Mouse (Mus musculus): Measurements from ENCODE around the gene B3gnt2.

The B3gnt2 gene

DNA sequence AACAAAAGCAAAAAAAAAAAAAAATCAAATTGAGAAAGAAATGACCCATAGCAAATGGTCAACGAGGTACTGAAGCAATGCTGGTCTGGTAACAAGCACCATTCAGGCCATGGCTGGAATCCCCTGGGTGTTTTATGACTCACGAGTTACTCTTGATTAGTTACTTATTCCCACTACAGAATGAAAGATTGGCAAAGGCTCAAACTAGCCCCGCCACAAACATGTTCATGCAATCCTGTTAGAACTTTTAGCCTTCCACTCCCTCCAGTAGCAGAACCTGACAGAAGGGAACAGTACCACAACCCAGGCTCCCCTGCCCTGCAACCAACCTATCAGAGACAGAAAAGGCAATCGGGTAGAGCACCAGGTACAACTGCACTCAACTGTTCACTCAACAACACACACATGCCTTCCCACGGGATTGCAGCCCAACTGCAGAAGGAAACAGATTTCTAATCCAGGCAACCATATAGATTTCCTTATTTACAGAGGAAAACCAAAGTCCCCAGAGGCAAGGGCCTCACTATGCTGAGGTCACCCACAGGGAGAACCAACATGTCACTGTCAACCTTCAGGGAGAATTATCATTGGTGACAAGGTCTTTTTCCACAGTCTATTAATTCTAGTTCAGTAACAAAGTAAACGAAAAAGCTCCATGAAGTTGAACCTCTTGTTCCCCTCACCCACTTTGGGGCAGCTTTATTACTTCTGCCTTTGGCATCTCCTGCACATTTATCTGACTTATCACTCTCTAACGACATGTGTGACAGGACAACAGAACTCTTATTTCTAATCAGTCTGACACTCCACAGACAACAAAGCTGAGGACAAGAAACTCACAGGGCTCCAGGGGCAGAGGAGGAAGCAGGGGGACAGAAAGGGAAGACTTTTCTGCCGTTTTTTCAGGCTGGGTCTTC is 12.8 kb downstream of the B3gnt2 start:
- in situ Hi-C loops (cut with MboI, MseI), result no loop called here

DNA sequence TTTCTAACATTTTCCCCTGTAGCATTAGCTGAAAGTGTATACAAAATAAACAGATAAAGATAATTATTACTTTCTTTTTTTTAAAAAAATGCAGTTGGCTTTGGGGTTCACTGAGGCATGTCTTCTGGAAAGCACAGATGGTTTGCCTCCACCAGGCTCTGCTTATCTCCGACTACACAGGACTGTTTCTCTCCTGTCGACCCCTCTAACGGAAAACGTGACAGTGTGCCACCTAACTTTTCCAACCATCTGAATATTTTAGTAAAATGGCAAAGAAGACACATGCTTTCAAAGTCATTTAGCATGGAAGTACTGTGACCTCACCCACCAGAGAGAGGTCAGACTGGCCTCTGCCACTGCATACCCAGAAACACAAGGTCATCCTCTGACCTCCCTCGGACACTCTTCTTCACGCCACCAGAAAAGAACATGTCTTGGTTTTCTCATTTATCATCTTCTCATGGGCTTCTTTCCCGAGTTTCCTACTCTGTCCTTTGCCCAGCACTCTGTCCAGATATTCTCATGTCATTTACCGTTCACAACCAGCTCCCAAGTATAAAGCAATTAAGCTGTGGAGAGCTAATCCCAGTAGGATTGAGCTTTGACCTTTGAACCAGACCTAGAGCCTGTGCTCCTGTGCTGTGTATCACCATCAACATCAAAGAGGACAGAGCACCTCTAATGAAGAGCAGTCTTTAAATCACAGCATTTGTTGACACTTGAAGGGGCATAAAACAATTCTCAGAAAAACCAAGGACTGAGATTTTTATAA is 13.6 kb downstream of the B3gnt2 start:
- in situ Hi-C loops (cut with MboI, MseI), result no loop called here

DNA sequence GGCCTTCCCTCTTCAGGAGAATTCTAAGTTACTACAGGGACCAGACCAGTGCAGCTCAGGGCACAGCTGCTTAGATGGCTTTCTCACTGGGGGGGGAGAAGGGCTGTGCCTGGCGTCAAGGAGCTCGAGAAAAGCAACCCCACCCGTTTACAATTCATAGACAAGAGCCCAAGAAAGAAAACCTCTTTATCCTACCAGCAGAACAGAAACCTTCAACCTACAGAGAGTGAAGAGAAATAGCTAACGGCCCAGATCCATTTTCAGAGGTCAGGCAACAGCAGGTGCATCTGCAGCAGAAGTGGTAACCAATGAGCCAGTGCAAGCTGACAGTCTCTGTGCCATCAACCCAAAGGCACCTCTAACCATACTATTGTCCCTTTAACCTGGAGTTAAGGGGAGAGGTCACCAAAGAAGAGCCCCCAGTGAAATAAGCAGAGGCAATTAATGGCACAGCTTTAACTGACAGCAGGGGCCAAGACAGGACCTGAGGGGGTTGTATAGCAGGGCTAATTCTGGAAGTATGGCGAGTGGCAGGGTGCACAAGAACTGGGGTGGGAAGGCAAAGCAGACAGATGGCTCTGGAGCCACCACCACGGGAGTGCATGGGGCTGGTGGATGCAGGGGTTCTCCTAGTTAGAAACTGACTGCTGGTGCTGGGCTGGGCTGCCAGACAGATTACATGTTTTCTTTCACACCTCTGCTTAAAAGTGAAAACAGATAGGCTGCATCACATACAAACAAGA is 14.5 kb downstream of the B3gnt2 start:
- in situ Hi-C loops (cut with MboI, MseI), result no loop called here

DNA sequence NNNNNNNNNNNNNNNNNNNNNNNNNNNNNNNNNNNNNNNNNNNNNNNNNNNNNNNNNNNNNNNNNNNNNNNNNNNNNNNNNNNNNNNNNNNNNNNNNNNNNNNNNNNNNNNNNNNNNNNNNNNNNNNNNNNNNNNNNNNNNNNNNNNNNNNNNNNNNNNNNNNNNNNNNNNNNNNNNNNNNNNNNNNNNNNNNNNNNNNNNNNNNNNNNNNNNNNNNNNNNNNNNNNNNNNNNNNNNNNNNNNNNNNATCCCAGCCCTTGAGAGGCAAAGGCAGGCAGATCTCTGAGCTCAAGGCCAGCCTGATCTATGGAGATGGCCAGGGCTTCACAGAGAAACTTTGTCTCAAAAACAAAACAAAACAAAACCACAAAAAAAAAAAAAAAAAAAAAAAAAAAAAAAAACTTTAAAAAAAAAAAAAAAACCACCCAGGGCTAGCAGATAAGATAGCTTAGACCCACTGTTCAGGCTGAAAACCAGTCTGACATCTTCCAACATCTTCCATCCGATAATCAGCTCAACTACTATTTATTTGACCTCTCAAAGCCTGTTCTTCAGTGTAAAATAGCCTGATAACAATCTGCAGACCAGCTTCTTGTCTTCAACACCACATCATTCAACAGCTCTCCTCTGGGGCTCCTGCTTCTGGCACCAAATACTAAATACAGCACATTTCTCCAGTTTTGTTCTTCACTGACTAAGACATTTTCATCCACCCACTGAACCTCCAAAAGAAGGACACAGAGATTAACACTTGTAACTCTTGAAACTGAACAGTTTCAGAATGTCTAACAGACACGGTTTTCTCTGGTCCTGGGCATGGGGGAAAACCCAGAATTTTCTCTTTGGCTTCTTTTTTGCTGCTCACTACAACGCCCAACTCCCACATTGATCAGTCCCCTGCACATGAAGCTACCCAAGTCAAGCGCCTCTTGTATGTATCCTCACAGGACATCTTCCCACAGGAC is 15.7 kb downstream of the B3gnt2 start:
- in situ Hi-C loops (cut with MboI, MseI), result no loop called here

DNA sequence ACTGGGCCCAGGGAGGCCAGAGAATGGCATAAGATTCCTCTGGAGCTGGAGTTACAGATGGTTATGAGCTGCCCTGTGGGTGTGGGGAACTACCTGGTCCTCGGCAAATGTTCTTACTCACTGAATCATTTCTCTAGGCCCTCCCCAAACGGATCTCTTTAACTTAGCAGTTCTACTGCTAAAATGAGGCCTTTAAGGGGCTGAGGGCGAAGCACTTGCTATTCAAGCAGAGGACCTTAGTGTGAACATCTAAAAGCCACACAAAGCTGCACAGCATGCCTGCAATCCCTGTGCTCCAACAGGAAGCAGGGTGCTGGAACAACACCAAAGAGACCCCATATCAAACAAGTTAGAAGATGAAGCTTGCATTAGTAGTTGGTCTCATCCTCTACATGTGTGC is 21.3 kb downstream of the B3gnt2 start:
- in situ Hi-C loops (cut with MboI, MseI), result no loop called here

DNA sequence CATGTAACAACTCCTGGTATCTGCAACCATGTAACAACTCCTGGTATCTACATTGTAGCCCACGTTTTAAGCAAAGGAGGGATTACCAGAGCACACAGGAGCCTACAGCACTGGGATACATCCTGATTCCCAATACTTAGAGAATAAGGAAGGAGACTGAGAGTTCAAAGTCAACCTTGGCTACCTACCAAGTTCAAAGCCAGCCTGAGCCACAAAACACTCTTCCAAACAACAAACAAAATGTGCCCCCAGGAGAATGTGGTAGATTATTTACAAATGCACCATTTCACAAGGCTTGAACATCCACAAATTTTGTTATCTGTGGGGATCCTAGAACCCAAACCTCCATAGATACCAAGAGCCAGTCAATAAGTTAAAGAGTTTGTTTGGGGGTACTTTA is 22.4 kb downstream of the B3gnt2 start:
- in situ Hi-C loops (cut with MboI, MseI), result no loop called here

DNA sequence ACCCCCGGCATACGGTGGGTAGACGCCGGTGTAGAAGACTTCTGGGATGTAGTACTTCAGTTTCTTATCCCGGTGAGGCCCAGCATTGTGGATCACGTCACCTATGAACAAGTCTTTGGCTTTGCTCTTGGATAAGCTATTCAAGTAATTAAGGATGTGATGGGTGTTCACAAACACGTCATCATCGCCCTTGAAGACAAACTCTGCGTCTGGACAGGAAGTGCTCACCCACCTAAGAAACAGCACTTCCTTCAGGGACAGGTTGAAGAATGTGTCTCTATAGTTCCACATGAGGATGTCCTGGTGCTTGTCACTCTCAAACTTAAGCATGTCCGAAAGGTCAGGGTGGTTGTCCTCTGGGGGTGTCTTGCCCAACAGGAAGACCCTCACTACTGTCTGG is 24.5 kb downstream of the B3gnt2 start:
- in situ Hi-C loops (cut with MboI, MseI), result no loop called here

DNA sequence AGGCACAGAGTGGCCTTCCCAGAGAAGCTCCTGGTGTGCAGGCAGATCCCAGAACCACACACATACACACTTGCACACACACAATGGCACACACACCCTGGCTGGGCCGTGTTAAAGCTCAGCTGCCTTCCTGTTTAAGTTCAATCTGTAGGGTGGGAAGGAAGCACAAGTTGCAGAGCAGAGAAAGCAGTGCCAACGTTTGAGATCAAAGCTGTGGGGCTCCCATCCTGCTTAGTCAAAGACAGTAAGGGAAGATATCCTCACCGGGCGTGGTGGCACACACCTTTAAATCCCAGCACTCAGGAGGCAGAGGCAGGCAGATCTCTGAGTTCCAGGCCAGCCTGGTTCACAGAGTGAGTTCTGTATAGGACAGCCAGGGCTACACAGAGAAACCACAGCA is 28.2 kb downstream of the B3gnt2 start:
- in situ Hi-C loops (cut with MboI, MseI), result no loop called here

DNA sequence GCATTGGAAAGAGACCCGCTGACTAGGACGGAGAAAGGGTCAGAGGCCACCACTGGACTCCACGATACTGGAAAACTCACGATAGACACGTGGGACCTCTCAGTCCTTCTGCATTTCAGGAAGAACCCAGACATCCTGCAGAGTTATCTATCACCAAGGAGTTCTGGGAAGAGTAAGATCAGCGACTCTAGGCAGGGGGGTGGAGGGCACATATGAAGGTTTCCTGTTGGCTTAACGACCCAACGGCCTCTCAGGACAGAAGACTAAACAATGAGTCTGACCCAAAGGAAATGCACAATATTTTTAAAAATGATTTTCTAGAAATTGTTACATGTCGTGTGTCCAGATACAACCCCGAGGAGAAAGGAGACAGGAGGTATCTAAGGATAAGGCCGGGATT is 28.8 kb downstream of the B3gnt2 start:
- in situ Hi-C loops (cut with MboI, MseI), result no loop called here

DNA sequence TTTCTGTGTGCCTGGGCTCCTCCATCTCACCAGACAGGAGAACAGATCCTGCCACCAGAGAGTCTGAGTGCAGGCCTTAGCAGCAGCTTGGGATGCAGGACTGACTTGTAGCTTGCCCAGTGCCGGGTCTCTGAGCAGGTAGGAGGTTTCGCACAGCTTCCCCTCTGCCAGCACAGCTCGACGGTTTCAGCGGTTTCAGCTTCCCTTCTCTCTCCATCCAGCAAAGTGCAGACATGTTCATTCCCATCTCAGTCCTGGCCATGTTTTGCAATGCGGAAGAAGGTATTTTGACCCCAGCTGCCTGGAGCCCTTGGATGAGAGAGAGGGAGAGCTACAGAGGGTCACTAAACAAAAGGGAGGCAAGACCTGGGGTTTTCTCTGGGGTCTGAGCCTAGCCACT is 30.1 kb downstream of the B3gnt2 start:
- in situ Hi-C loops (cut with MboI, MseI), result no loop called here

DNA sequence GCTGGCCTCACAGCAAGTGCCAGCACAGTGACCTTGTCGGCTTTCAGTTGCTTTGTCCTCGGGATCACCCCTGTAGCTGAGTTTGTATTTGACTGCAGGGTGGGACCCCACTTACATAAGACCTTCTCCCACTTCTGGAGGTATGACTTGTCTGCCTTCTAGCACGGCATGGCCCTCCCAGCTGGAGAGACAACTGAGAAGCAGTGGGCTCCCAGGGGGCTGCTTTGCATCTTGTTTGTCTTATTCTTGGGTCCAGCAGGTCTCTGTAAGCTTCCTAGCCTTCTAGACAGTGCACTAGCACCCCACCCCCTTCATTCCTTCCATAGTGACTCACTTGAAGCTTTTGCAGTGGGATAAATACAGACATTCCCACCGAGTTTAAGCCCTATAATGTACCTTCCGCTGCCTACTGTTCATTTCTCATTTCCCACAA is 30.6 kb downstream of the B3gnt2 start:
- in situ Hi-C loops (cut with MboI, MseI), result no loop called here

DNA sequence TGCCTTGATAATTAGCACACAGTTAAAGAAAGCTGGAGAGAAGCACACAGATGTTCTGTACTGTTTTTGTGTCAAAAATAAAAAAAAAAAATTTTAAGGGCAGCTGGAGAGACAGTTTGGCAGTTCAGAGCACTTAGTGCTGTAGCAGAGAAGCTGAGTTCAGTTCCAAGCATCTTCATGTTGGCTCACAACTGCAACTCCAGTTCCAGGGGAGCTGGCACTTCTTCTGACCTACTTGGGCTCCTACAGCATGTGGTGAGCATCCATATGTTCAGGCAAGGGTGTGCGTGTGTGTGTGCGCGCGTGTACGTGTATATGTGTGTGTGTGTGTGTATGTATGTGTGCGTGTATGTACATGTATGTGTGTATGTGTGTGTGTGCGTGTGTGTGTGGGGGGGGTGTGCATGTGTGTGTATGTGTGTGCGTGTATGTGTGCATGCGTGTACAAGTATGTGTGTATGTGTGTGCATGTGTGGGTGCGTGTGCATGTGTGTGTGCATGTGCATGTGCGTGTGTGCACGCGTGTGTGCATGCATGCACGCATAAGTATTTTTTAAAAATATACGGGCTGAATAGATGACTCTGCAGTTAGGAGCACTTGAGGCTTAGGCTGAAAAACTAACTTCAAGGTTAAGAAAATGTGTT is 31.7 kb downstream of the B3gnt2 start:
- in situ Hi-C loops (cut with MboI, MseI), result loop anchor here (10.0 kb wide), 1 partner anchor 194 kb away; no protein-coding TSS in a partner anchor

DNA sequence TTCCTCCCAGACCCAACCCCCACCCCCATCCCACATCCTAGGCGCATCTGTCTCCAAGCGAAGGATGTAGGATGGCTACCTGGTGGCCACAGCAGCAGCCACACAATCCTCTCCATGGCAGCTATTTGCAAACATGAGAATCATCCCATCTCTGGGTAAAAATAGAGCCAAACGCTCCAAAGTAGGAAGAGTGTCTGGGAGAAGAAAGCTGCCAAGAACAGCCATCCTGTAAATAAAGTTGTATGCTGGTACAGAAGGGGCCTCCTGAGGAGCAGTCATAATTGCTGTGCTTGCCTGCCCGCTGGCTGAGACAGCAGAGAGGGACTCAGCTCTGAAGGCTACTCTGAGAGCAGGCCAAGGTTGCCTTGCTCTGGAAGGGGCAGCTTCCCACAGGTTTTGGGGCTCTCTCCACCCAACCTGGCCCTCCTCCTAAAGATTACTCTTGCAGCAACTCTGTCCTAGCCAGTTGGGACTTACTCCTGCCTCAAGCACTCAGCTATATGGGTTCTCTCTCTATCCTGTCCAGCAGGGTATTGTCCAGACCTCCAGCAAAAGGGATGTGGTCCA is 33.2 kb downstream of the B3gnt2 start:
- in situ Hi-C loops (cut with MboI, MseI), result loop anchor here (10.0 kb wide), 1 partner anchor 193 kb away; no protein-coding TSS in a partner anchor

DNA sequence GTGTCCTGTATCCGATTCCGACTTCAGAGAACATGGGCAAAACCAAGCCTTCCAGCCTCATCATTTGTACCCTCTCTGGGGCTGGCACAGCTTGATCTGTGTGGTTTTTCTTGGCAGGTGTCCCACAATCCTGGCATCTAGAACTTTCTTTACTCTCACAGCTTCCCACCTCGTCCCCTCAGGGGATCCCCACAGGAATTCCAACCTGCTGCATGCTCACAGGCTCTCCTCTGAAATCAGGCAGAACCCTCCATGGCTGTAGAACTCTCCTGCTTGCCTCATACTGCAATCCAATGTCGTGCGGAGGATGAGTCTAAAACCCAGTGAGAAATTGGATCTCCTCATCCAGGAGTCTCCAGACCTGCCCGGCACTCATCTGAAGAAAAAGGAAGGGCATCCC is 34.1 kb downstream of the B3gnt2 start:
- in situ Hi-C loops (cut with MboI, MseI), result loop anchor here (10.0 kb wide), 1 partner anchor 192 kb away; no protein-coding TSS in a partner anchor

DNA sequence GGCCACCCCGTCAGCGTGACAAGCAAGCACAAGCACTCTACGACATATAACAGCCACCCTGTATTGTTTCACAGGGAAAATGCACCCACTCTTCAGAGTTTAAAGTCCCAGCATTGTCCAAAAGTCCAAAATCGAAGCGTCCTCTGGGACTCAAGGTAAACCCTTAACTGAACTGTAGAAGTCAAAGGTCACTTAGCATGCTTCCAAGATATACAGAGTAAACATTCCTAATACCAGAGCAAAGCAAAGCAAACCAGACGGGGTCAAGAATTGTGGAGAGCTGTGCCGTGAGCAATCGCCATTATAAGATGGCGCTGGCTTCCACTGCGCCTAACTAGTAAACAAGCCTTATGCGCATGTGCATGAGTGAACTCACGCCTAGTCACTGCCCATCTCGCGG is 34.7 kb downstream of the B3gnt2 start:
- in situ Hi-C loops (cut with MboI, MseI), result loop anchor here (10.0 kb wide), 1 partner anchor 191 kb away; no protein-coding TSS in a partner anchor

DNA sequence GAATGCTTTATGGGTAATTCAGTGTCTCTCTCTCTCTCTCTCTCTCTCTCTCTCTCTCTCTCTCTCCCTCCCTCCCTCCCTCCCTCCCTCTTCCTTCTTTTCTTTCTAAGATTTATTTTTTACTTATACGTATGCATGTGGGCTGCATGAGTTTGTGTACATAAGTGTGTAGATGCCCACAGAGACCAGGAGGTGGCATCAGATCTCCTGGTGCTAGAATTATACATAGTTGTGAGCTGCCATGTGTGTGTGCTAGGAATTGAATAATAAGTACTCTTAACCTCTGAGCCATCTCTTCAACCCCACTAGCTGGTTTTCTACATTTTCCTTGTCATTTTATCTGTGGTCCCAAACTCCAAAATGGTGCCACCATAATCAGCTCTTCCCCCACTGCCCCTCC is 35.2 kb downstream of the B3gnt2 start:
- in situ Hi-C loops (cut with MboI, MseI), result loop anchor here (10.0 kb wide), 1 partner anchor 191 kb away; no protein-coding TSS in a partner anchor

DNA sequence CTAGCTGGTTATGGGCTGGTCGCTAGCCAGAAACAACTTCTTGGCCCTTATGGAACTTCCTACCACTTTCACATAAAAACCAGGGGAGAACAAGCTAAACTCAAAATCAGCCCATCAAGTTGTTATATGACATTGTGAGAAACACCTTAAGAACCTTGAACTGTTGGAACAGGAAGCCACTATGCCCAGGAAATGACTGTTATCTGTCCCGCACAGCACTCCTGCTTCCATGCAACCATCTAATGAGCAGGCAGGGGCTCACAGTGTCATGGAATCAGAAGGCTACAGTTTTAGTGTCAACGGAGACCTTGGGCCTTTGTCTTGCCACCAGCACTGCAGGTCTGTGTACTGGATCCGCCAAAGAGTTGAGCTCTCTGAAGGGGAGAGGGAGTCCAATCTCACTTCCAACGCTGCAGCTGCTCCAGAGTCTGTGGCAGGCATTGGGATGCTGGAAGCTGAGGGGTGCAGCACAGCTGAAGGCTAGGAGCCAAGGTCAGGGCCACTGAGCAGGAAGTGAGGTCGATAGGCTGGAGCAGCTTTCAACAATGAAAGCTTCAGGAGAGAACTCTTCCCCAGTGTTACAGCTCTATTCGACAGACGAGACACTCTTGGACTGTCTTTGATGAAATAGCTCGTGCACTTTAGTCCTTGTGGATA is 36.6 kb downstream of the B3gnt2 start:
- in situ Hi-C loops (cut with MboI, MseI), result loop anchor here (10.0 kb wide), 1 partner anchor 189 kb away; no protein-coding TSS in a partner anchor

DNA sequence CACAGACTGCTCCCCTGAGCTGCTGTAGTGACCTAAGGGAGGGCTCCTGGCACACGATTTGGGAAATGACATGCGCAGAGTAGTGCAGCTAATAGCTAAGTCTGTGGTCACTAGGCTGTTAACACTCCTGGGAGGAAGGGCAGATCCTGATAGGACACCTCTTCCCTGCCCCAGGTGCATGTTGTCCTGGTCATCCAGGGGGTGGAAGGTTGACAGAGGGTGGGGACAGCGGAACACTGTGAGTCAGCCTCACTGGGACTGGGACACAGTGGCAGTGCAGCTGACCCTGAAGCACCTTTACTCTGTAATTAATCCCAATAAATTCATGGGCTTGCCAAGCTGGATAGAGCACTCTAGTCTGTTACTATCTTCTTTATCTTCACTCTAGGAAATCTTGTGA is 39.5 kb downstream of the B3gnt2 start:
- in situ Hi-C loops (cut with MboI, MseI), result loop anchor here (10.0 kb wide), 1 partner anchor 186 kb away; no protein-coding TSS in a partner anchor

DNA sequence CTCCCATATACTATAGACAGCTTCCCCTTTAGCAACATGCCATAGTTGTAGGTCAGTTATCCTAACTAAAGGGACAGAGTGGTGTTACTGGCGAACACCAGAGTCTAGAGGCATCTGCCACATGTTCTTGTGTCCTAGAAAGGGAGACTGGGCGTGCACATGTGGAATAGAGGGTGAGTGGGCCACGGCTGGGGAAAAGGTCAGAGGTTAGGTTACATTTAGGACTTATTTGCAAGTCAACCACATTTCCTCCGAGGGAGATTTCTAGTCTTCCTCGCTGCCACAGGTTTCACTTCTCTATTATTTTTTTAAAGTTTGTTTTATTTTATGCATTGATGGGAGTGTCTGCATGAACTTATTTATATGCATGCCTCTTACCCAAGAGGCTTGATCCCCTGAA is 42.4 kb downstream of the B3gnt2 start:
- in situ Hi-C loops (cut with MboI, MseI), result loop anchor here (5.0 kb wide), 1 partner anchor 34 kb away; no protein-coding TSS in a partner anchor
